20 mouse cellular contexts compared by ENCODE assay signal in genomic region chr2:160529306-160529705, GRCm38 (mm10).
A peak's percentile ranks its signal among the peaks of the same experiment; 100 is the strongest.
DNase-seq lines count a peak whose midpoint lies in the region; ATAC-seq lines count a peak whose summit lies in the region.
"Had no signal": no experiment of that assay in that cellular context is flagged by ENCODE, and none has a peak within 500 bp of the region (broad histone marks: within the 10 kb centered on the region; RNA-seq: fewer than 3 reads in every experiment).

No protein-coding gene starts in this region.

- 46% methylated on average over 7 of the region's 7 CpGs for WGBS in kidney, embryonic 14.5 days

- H3K4me2 ChIP-seq in kidney, embryonic 14.5 days (replicated peaks; ENCODE audit: low read depth, low read length): no peak overlapping the region
- H3K4me2 ChIP-seq: embryonic facial prominence, embryonic 13.5 days; forebrain, embryonic 15.5 days; hindbrain, embryonic 13.5 days; midbrain, embryonic 15.5 days had no signal

- intact Hi-C loops in heart, postnatal 25 days (cut with DNase I): no loop called here

- H3K9ac ChIP-seq in kidney, embryonic 14.5 days (ENCODE audit: low read depth, low read length): 0 out of 2 replicates have a peak overlapping the region, but pooled peaks have one; percentile 5
- H3K9ac ChIP-seq: embryonic facial prominence, embryonic 13.5 days; forebrain, embryonic 15.5 days; hindbrain, embryonic 13.5 days; midbrain, embryonic 15.5 days had no signal

- no peak overlapping the region for H3K4me3 ChIP-seq in kidney, embryonic 14.5 days (ENCODE audit: low read length)
- H3K4me3 ChIP-seq: embryonic facial prominence, embryonic 13.5 days; forebrain, embryonic 15.5 days; hindbrain, embryonic 13.5 days; left cerebral cortex, adult 2 months; limb, embryonic 10.5 days; megakaryocyte, embryonic 14.5 days; midbrain, embryonic 15.5 days had no signal

- H3K27me3 ChIP-seq in kidney, embryonic 14.5 days (ENCODE audit: control insufficient read depth, insufficient read depth, low read length): no peaks in the 10 kb centered on the region
- H3K27me3 ChIP-seq: embryonic facial prominence, embryonic 13.5 days; forebrain, embryonic 15.5 days; midbrain, embryonic 15.5 days had no signal

- ATAC-seq in kidney, embryonic 14.5 days (ENCODE audit: low FRiP score, low TSS enrichment): no peak
- ATAC-seq: CD4-positive, CD25-positive, alpha-beta regulatory T cell, adult 4 months; forebrain, embryonic 15.5 days; midbrain, embryonic 15.5 days had no signal

- no peak for DNase-seq in kidney, postnatal 25 days
- DNase-seq in 3134 (ENCODE audit: extremely low read depth, insufficient read length, low spot score) (peak; percentile 25), MN1 (ENCODE audit: low spot score) (peak; percentile 21)
- DNase-seq in heart, postnatal 25 days (ENCODE audit: low spot score): peak; percentile 39
- no peak for DNase-seq in embryo, embryonic 10.5 days (ENCODE audit: low spot score)
- no peak for DNase-seq in cerebellum, adult 18-20 months
- DNase-seq: adrenal gland, postnatal 25 days; gastrocnemius, postnatal 14 days; kidney, adult 8-10 months; kidney, postnatal 36 days; thymus, postnatal 25 days had no signal

- no peaks in the 10 kb centered on the region for H3K9me3 ChIP-seq in kidney, embryonic 14.5 days (ENCODE audit: control insufficient read depth, low read length)
- H3K9me3 ChIP-seq: embryonic facial prominence, embryonic 13.5 days; forebrain, embryonic 15.5 days; hindbrain, embryonic 13.5 days; limb, embryonic 10.5 days; megakaryocyte, embryonic 14.5 days; midbrain, embryonic 15.5 days had no signal

- no peak overlapping the region for H3K27ac ChIP-seq in kidney, embryonic 14.5 days (ENCODE audit: low read depth, low read length)
- H3K27ac ChIP-seq: embryonic facial prominence, embryonic 13.5 days; forebrain, embryonic 15.5 days; hindbrain, embryonic 13.5 days; left cerebral cortex, adult 2 months; midbrain, embryonic 15.5 days had no signal

- H3K36me3 ChIP-seq in kidney, embryonic 14.5 days (ENCODE audit: control insufficient read depth, insufficient read depth, low read length): no peaks in the 10 kb centered on the region
- H3K36me3 ChIP-seq: embryonic facial prominence, embryonic 13.5 days; forebrain, embryonic 15.5 days; hindbrain, embryonic 13.5 days; limb, embryonic 10.5 days; midbrain, embryonic 15.5 days had no signal

- H3K4me1 ChIP-seq in kidney, embryonic 14.5 days (ENCODE audit: control insufficient read depth, insufficient read depth, low read length): peaks cover 23% of the 10 kb centered on the region; the same call in 1 of the 2 replicates
- H3K4me1 ChIP-seq: forebrain, embryonic 15.5 days; megakaryocyte, embryonic 14.5 days; midbrain, embryonic 15.5 days had no signal

Comparison
In these comparisons a context has a peak if more than half of its experiments do, and no peak if none do; other contexts are left out.
1. DNase-seq: peak in 3134 (single experiment), MN1 (single experiment) and heart, postnatal 25 days (single experiment); none in kidney, postnatal 25 days (0 of 2), embryo, embryonic 10.5 days (single experiment) and cerebellum, adult 18-20 months (0 of 2).